Mouse (Mus musculus): ENCODE results near the gene Bmp2.

DNA sequence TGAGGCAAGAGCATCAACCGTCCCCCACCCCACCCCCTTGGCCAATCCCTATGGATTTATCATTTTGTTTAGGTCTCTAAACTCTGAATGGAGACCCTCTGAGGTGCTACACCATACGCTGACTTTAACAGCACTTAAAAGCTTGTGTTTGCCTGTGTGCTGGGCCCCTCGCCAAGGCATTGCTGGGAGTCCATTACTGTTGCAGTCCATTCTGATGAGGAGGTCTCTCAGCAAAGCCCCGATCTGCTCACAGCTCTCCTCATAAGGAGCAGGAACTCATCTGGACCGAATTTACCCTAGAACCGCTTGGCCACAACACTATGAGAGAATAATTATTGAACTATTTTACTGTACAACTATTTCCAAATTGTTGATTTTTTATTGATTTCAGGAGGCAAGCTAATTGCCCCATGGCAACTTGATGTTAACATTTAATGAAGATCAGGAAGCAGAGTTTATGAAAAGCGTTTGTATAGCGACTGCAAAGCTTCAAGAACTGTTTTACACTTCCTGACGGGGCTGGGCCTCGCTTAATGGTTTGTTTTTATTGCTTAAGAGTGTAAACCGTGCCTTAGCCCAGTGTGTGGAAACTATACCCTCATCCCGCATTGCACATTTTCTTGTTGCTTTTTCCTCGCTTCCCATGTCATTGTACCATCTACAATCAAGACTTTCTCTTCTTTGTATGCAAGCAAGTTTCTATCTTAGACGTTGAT, 14.2 kb downstream of the Bmp2 start:
- TF ChIP-seq POLR2A (IDR thresholded peaks at IDR 0.05; ENCODE audit: insufficient read depth, low read depth, low read length) (no peak), CTCF (IDR thresholded peaks at IDR 0.05) (no peak), EP300 (IDR thresholded peaks at IDR 0.05; ENCODE audit: insufficient read depth, low read depth, low read length) (no peak)

Data from heart, adult 2 months (tissue).